Mouse (Mus musculus) embryonic facial prominence, embryonic 15.5 days (tissue): ENCODE results near the gene Meioc. TPM values are rescaled to one million over a fixed set of nuclear protein-coding genes. Genes with fewer than 3 reads are reported as not detected.

ENCODE experiments used
- ATAC-seq: fragments of 200-750 bp; cut with Nextera tagmentation; 2 replicates; pipeline ENCODE4 v1.8.0; 2017; ENCODE audit warnings: low read depth, moderate TSS enrichment; ENCODE audit not compliant: insufficient number of reproducible peaks, low FRiP score, low TSS enrichment
- H3K27ac ChIP-seq: fragments of 300-500 bp; sonication (generic); replicated peaks from 2 replicates; pipeline ENCODE4 v1.5.1; 2015; ENCODE audit warnings: mild to moderate bottlenecking, inconsistent platforms
- H3K27me3 ChIP-seq: fragments of 300-500 bp; sonication (generic); 2 replicates; pipeline ENCODE4 v1.6.1; 2015; ENCODE audit warnings: inconsistent platforms
- H3K36me3 ChIP-seq: fragments of 300-500 bp; sonication (generic); 2 replicates; pipeline ENCODE4 v1.6.1; 2015; ENCODE audit warnings: mild to moderate bottlenecking, inconsistent platforms
- H3K4me1 ChIP-seq: fragments of 300-500 bp; sonication (generic); 2 replicates; pipeline ENCODE4 v1.6.1; 2015; ENCODE audit warnings: inconsistent platforms
- H3K4me2 ChIP-seq: fragments of 300-500 bp; sonication (generic); replicated peaks from 2 replicates; pipeline ENCODE4 v1.6.1; 2015; ENCODE audit warnings: mild to moderate bottlenecking, inconsistent platforms
- H3K4me3 ChIP-seq: fragments of 300-500 bp; sonication (generic); replicated peaks from 2 replicates; pipeline ENCODE4 v1.5.1; 2015; ENCODE audit warnings: mild to moderate bottlenecking, inconsistent platforms
- H3K9ac ChIP-seq: fragments of 300-500 bp; sonication (generic); 2 replicates; pipeline ENCODE4 v1.6.1; 2015; ENCODE audit warnings: inconsistent platforms
- H3K9me3 ChIP-seq: fragments of 300-500 bp; sonication (generic); replicated peaks from 2 replicates; pipeline ENCODE4 v1.6.1; 2016; ENCODE audit warnings: inconsistent platforms
- WGBS: fragments of 180-500 bp; shearing (Covaris S2); methylation state at CpG from one replicate; pipeline ENCODE4 v1.1.7; 2015; 5-methylcytosine and 5-hydroxymethylcytosine counted together
- polyA plus RNA-seq: library from polyadenylated mRNA; unstranded; fragments of >200 nt; fragmentation: Nextera tagmentation; extraction: Ambion mirVana; gene quantifications from 2 replicates; pipeline ENCODE4 v1.2.1, GENCODE M21; 2015

The Meioc gene
- polyA plus RNA-seq, 1 experiment from 2014 or later, result 0.80 TPM

GRCm38 (mm10) chr11:102636887-102637286 is 26.6 kb upstream of the Meioc start:
- Histone ChIP-seq H3K36me3 (no peaks in the 10 kb centered on the region), H3K27me3 (no peaks in the 10 kb centered on the region), H3K4me2 (no peak overlapping the region), H3K9ac (0 out of 2 replicates have a peak overlapping the region, but pooled peaks have one; percentile 4), H3K9me3 (no peaks in the 10 kb centered on the region), H3K4me3 (no peak overlapping the region), H3K4me1 (peaks cover 49% of the 10 kb centered on the region), H3K27ac (peak overlapping the region; percentile 28; the same call in 1 of the 2 replicates)
- ATAC-seq, result peak; percentile 51; the same call in 1 of the 2 replicates
- 24% methylated on average over 12 of the region's 12 CpGs for WGBS

- H3K9me3 ChIP-seq, result no peaks in the 10 kb centered on the region
- no peak overlapping the region for H3K9ac ChIP-seq
- no peak overlapping the region for H3K4me2 ChIP-seq
- H3K27ac ChIP-seq, result no peak overlapping the region
- H3K4me3 ChIP-seq, result no peak overlapping the region
- no peaks in the 10 kb centered on the region for H3K27me3 ChIP-seq
- no peak for ATAC-seq
- H3K4me1 ChIP-seq, result peaks cover 19% of the 10 kb centered on the region
- H3K36me3 ChIP-seq, result no peaks in the 10 kb centered on the region
- 49% methylated on average over 10 of the region's 10 CpGs for WGBS
Observed at GRCm38 (mm10) chr11:102643891-102644382, 19.6 kb upstream of the Meioc start.

GRCm38 (mm10) chr11:102646226-102646625 is 17.3 kb upstream of the Meioc start:
- H3K27ac ChIP-seq, result peak overlapping the region; percentile 34; the same call in 1 of the 2 replicates
- H3K9me3 ChIP-seq, result no peaks in the 10 kb centered on the region
- no peak overlapping the region for H3K4me2 ChIP-seq
- no peak for ATAC-seq
- H3K27me3 ChIP-seq, result no peaks in the 10 kb centered on the region
- peaks cover 12% of the 10 kb centered on the region; the same call in 1 of the 2 replicates for H3K4me1 ChIP-seq
- no peaks in the 10 kb centered on the region for H3K36me3 ChIP-seq
- H3K9ac ChIP-seq, result no peak overlapping the region
- WGBS, result 68% methylated on average over 13 of the region's 13 CpGs
- H3K4me3 ChIP-seq, result no peak overlapping the region

GRCm38 (mm10) chr11:102647885-102648284 is 15.6 kb upstream of the Meioc start:
- H3K27me3 ChIP-seq, result no peaks in the 10 kb centered on the region
- no peak overlapping the region for H3K4me2 ChIP-seq

GRCm38 (mm10) chr11:102651381-102651780 is 12.1 kb upstream of the Meioc start:
- WGBS, result 3% methylated on average over 9 of the region's 9 CpGs
- no peak overlapping the region for H3K9ac ChIP-seq
- no peaks in the 10 kb centered on the region for H3K36me3 ChIP-seq
- H3K4me2 ChIP-seq, result no peak overlapping the region
- no peak overlapping the region for H3K27ac ChIP-seq
- H3K9me3 ChIP-seq, result no peaks in the 10 kb centered on the region
- no peaks in the 10 kb centered on the region for H3K27me3 ChIP-seq
- H3K4me3 ChIP-seq, result no peak overlapping the region
- 0 out of 2 replicates have a peak, but pooled peaks have one; percentile 34 for ATAC-seq
- peaks cover 16% of the 10 kb centered on the region for H3K4me1 ChIP-seq

More at GRCm38 (mm10) chr11:102647885-102648284, 15.6 kb upstream of the Meioc start:
- Histone ChIP-seq H3K36me3 (no peaks in the 10 kb centered on the region), H3K9me3 (no peaks in the 10 kb centered on the region), H3K4me1 (peaks cover 15% of the 10 kb centered on the region; the same call in 1 of the 2 replicates), H3K9ac (no peak overlapping the region), H3K27ac (no peak overlapping the region), H3K4me3 (no peak overlapping the region)
- WGBS, result 75% methylated on average over 12 of the region's 12 CpGs
- ATAC-seq, result no peak

GRCm38 (mm10) chr11:102652844-102653243 is 10.7 kb upstream of the Meioc start:
- no peak overlapping the region for H3K9ac ChIP-seq
- no peaks in the 10 kb centered on the region for H3K9me3 ChIP-seq
- WGBS, result 71% methylated on average over 3 of the region's 3 CpGs
- H3K27ac ChIP-seq, result no peak overlapping the region
- H3K4me3 ChIP-seq, result no peak overlapping the region
- H3K36me3 ChIP-seq, result no peaks in the 10 kb centered on the region
- H3K4me1 ChIP-seq, result peaks cover 15% of the 10 kb centered on the region
- ATAC-seq, result no peak
- H3K4me2 ChIP-seq, result no peak overlapping the region
- H3K27me3 ChIP-seq, result no peaks in the 10 kb centered on the region

- H3K4me3 ChIP-seq, result no peak overlapping the region
- no peaks in the 10 kb centered on the region for H3K36me3 ChIP-seq
- H3K4me2 ChIP-seq, result no peak overlapping the region
- no peak overlapping the region for H3K9ac ChIP-seq
- peaks cover 15% of the 10 kb centered on the region for H3K4me1 ChIP-seq
- WGBS, result 59% methylated on average over 8 of the region's 8 CpGs
- ATAC-seq, result no peak
- H3K27ac ChIP-seq, result no peak overlapping the region
- no peaks in the 10 kb centered on the region for H3K9me3 ChIP-seq
- H3K27me3 ChIP-seq, result no peaks in the 10 kb centered on the region
Observed at GRCm38 (mm10) chr11:102655888-102656287, 7.6 kb upstream of the Meioc start.

DNA sequence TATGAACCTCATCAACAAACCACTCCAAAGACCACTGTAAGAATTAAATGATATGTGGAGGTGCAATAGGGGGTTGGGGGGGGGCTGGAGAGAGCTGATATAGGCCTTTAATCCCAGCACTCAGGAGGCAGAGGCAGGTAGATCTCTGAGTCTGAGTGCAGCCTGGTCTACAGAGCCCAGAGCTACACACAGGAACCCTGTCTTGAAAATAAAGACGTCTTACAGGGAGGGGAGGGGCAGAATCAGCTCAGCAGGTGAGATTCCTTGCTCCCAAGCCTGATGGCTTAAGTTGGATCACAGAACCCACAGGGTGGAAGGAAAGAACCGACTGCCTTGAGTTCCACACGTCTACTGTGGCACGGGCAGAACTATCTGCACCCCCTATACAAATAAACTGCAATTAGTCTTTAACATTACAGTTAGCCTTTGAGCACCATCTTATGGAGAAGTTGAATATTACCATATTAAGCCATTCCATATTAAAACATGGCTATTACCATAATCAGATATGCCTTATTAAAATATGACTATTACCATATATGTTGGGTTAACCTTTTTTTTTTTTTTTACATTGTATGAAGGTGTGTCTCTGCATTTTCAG is 7.1 kb upstream of the Meioc start:
- ATAC-seq, result no peak
- peaks cover 15% of the 10 kb centered on the region for H3K4me1 ChIP-seq
- 12% methylated on average over 4 of the region's 4 CpGs for WGBS
- H3K9ac ChIP-seq, result no peak overlapping the region
- peak overlapping the region; percentile 22; the same call in 1 of the 2 replicates for H3K4me2 ChIP-seq
- no peaks in the 10 kb centered on the region for H3K36me3 ChIP-seq
- no peak overlapping the region for H3K4me3 ChIP-seq
- H3K27ac ChIP-seq, result no peak overlapping the region
- no peaks in the 10 kb centered on the region for H3K27me3 ChIP-seq
- H3K9me3 ChIP-seq, result no peaks in the 10 kb centered on the region

DNA sequence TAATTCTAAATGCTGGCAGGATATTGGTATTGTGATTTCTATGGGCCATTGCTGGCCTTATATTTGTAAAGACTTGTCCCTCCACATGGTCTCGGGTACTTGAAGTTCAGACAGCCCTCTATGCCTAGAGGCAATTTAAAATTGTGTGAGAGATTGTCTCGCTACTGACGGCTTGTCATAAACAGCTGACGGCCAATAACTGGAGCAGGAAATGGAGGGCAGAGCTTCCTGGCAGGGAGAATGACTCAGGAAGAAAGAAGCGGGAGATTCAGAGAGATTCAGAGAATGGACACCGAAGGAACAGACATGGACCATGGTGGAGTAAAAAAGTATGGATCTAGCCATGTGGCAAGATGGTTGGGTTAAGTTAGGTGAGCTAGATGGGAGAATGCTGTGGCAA is 6.6 kb upstream of the Meioc start:
- Histone ChIP-seq H3K4me3 (no peak overlapping the region), H3K4me2 (no peak overlapping the region), H3K9me3 (no peaks in the 10 kb centered on the region), H3K9ac (no peak overlapping the region), H3K27ac (no peak overlapping the region), H3K27me3 (no peaks in the 10 kb centered on the region), H3K36me3 (no peaks in the 10 kb centered on the region), H3K4me1 (peaks cover 12% of the 10 kb centered on the region)
- 36% methylated on average over 6 of the region's 6 CpGs for WGBS
- ATAC-seq, result no peak

DNA sequence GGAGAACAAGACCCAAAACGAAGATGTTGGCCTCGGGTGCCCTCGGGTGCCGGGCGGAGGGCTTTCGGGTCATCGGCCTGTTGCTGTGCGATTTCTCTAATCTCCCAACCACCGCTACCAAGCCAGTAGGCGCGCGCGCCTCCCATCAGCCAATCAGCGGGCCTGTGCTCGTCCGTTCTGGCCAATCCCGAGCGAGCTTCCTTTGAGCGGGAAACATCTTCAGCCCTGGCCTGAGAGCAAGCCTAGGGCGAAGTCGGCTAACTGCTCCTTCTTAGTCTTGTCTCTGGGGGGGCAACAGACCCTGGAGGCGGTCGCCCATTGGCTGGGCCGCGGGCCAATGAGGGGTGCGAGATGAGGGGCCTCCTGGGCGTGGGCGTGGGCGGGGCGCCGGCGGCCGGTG is 1.6 kb downstream of the Meioc start:
- Histone ChIP-seq H3K9me3 (0 out of 2 replicates have a peak, but pooled peaks cover 4% of the 10 kb centered on the region), H3K27ac (no peak overlapping the region), H3K4me2 (peak overlapping the region; percentile 28; the same call in 1 of the 2 replicates), H3K36me3 (no peaks in the 10 kb centered on the region), H3K4me3 (peak overlapping the region; percentile 26; the same call in 1 of the 2 replicates), H3K27me3 (peaks cover 19% of the 10 kb centered on the region), H3K9ac (no peak overlapping the region), H3K4me1 (no peaks in the 10 kb centered on the region)
- 49% methylated on average over 33 of the region's 33 CpGs for WGBS
- ATAC-seq, result no peak

DNA sequence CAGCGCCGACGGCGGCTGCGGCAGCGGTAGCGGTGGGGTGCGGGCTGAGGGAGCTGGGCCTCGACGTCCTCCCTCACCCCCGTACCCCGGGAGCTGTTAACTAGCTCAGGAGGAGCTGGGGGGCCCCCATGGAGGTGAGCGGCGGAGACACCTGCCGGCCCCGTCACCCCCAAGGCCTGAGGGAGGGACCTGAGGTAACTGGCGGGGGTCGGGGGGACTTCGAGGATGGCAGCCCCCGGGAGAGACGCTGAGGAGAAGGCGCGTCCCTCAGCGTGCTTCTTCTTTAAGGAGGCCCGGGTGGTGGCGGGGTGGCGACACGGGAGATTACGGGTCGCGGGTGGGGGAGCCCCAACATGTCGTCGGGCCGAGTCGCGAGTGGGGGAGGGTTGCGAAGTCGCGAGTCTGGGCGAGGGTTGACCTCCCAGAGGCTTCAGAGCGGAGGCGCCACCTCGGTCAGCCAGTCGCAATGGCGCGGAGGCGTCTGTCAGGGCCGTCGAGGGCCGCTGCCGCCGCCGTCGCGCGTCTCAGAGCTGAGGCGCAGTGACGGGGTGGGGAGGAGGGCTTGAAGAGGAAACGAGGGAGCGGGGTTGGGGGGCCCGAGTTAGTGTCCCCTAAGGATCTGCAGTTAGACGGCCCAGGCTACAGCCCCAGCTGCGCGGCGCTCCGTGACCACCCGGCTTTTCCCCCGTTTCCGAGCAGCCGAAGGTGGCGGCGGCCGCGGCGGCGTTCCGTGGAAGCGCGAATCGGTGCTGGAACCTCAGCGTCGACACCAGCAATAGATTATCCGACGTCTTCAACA is 2.3 kb downstream of the Meioc start:
- peak overlapping the region; percentile 28 for H3K4me2 ChIP-seq
- 0 out of 2 replicates have a peak, but pooled peaks cover 4% of the 10 kb centered on the region for H3K9me3 ChIP-seq
- H3K4me1 ChIP-seq, result no peaks in the 10 kb centered on the region
- H3K9ac ChIP-seq, result no peak overlapping the region
- peaks cover 19% of the 10 kb centered on the region for H3K27me3 ChIP-seq
- H3K27ac ChIP-seq, result no peak overlapping the region
- WGBS, result 45% methylated on average over 84 of the region's 84 CpGs
- no peaks in the 10 kb centered on the region for H3K36me3 ChIP-seq
- no peak for ATAC-seq
- H3K4me3 ChIP-seq, result peak overlapping the region; percentile 26
